ENCODE assay signal across 8 mouse cellular contexts in genomic region chr6:144962013-144962354, GRCm38 (mm10).
DNase-seq lines count a peak whose midpoint lies in the region; ATAC-seq lines count a peak whose summit lies in the region.
"Had no signal": no experiment of that assay in that cellular context is flagged by ENCODE, and none has a peak within 500 bp of the region (broad histone marks: within the 10 kb centered on the region; RNA-seq: fewer than 3 reads in every experiment).

No protein-coding gene starts in this region.

- ATAC-seq in megakaryocyte progenitor cell, adult 5-6 weeks (replicated peaks; ENCODE audit: poor library complexity) = 0 out of 2 replicates have a peak, but pooled peaks have one; percentile 15

- peak; percentile 11 for DNase-seq in kidney, postnatal 14 days
- DNase-seq in kidney, adult 8-10 months = no peak
- DNase-seq in 3T3-L1 (ENCODE audit: low read depth, low spot score) = peak; percentile 27
- DNase-seq in CD4-positive helper T cell, adult 2 months (ENCODE audit: low read depth, low spot score) = peak; percentile 9
- no peak for DNase-seq in yolk sac, embryonic 10.5 days (ENCODE audit: low spot score)
- DNase-seq in retina, embryonic 14.5 days (ENCODE audit: low spot score) = no peak
- DNase-seq: cerebellum, postnatal 36 days had no signal

Comparison
In these comparisons a context has a peak if more than half of its experiments do, and no peak if none do; other contexts are left out.
1. DNase-seq: peak in kidney, postnatal 14 days (single experiment), 3T3-L1 (single experiment) and CD4-positive helper T cell, adult 2 months (single experiment); none in kidney, adult 8-10 months (0 of 2), yolk sac, embryonic 10.5 days (single experiment) and retina, embryonic 14.5 days (single experiment).